Mouse (Mus musculus) hindbrain, postnatal 0 days (tissue): ENCODE measurements at regions not wholly inside any gene's neighbourhood (a gene's known extent, or its start where the extent isn't known, plus 50 kb on each side); places are given as distances from the start of the nearest gene placed in this dataset.

ENCODE experiments used
- ATAC-seq: fragments of 200-750 bp; cut with Nextera tagmentation; 2 replicates; pipeline ENCODE4 v1.8.0; 2017; ENCODE audit warnings: mild to moderate bottlenecking, moderate TSS enrichment, moderate library complexity
- DNase-seq: peaks from one replicate; pipeline ENCODE4 v3.0.0-alpha.2; 2015; ENCODE audit warnings: low spot score
- H3K27ac ChIP-seq: fragments of 300-500 bp; sonication (generic); 2 replicates; pipeline ENCODE4 v1.5.1; 2014; ENCODE audit warnings: mild to moderate bottlenecking
- H3K27me3 ChIP-seq: fragments of 300-500 bp; sonication (generic); 2 replicates; pipeline ENCODE4 v1.6.1; 2014; ENCODE audit warnings: low read length, mixed read lengths; ENCODE audit not compliant: insufficient read depth
- H3K36me3 ChIP-seq: fragments of 300-500 bp; sonication (generic); 2 replicates; pipeline ENCODE4 v1.6.1; 2014; ENCODE audit warnings: low read length, mixed read lengths; ENCODE audit not compliant: insufficient read depth
- H3K4me1 ChIP-seq: fragments of 300-500 bp; sonication (generic); 2 replicates; pipeline ENCODE4 v1.6.1; 2014; ENCODE audit warnings: antibody characterized with exemption, low read length, mixed read lengths; ENCODE audit not compliant: insufficient read depth
- H3K4me2 ChIP-seq: fragments of 300-500 bp; sonication (generic); 2 replicates; pipeline ENCODE4 v1.6.1; 2014; ENCODE audit warnings: low read depth, mild to moderate bottlenecking, low read length, moderate library complexity, mixed read lengths
- H3K4me3 ChIP-seq: fragments of 300-500 bp; sonication (generic); 2 replicates; pipeline ENCODE4 v1.5.1; 2014; ENCODE audit warnings: low read length
- H3K9ac ChIP-seq: fragments of 300-500 bp; sonication (generic); replicated peaks from 2 replicates; pipeline ENCODE4 v1.6.1; 2014; ENCODE audit warnings: mild to moderate bottlenecking, low read length, moderate library complexity, mixed read lengths
- H3K9me3 ChIP-seq: fragments of 300-500 bp; sonication (generic); 2 replicates; pipeline ENCODE4 v1.6.1; 2016; ENCODE audit warnings: low read length, mixed read lengths
- CTCF ChIP-seq: IDR thresholded peaks from 2 replicates; pipeline ENCODE4 v1.5.1; 2016; ENCODE audit warnings: antibody characterized with exemption, control low read depth, low read depth
- WGBS: fragments of 180-500 bp; shearing (Covaris S2); extraction: QIAGEN DNeasy Blood & Tissue Kit; methylation state at CpG from one replicate; pipeline ENCODE4 v1.1.7; 2014; 5-methylcytosine and 5-hydroxymethylcytosine counted together

DNA sequence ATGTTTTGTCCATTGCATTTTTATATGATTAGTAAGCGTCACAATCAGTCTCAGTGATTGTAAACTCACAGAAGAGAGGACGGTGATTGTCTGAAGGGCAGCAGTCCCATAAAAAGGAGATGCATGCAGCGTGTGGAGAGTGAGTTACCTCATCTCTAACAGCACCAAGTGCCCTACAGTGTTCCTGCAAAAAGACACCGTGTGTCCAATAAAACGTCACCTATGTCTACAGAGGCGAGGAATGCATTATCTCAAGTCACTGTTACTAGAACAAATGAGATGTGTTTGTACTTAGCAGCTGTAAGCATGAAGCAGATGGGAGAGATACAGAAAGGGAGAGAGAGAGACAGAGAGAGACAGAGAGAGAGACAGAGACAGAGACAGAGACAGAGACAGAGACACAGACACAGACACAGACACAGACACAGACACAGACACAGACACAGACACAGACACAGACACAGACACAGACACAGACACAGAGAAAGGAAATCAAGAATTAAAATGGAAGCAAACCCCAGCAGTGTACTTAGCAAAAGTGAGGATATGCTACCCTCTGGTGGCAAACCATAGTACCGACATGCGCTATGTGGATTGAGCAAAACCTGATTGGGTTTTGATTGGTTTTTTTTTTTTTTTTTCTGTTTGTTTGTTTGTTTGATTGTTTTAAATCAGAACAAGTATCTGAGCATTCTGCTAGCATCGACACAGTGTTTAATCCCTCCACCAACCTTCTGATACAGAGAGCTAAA, 352.9 kb downstream of the Phf14 start:
- WGBS, result 20% methylated on average over 9 of the region's 9 CpGs
- peak overlapping the region; percentile 47 for H3K4me2 ChIP-seq
- no peak overlapping the region for H3K27ac ChIP-seq
- H3K4me3 ChIP-seq, result no peak overlapping the region
- ATAC-seq, result peak; percentile 90
- no peaks in the 10 kb centered on the region for H3K36me3 ChIP-seq
- peak; percentile 85 for TF ChIP-seq CTCF
- H3K9ac ChIP-seq, result no peak overlapping the region
- peak; percentile 90 for DNase-seq
- no peaks in the 10 kb centered on the region for H3K4me1 ChIP-seq
- no peaks in the 10 kb centered on the region for H3K9me3 ChIP-seq
- no peaks in the 10 kb centered on the region for H3K27me3 ChIP-seq
